Mouse (Mus musculus) sigmoid colon, adult 10 weeks (tissue): Measurements from ENCODE around the gene Nefh. TPM values are rescaled to one million over a fixed set of nuclear protein-coding genes. Genes with fewer than 3 reads are reported as not detected.

ENCODE experiments used
- polyA plus RNA-seq: library from polyadenylated mRNA; stranded (reverse); fragments of 350-450 nt; fragmentation: Illumina TruSeq; extraction: RNeasy Lipid Tissue Mini Kit (QIAGEN cat#74804); gene quantifications from one replicate; pipeline ENCODE4 v1.2.3, GENCODE M21; 2014; ENCODE audit warnings: low read depth, low replicate concordance

Nefh gene
- polyA plus RNA-seq, result 0.32 TPM

GRCm38 (mm10) chr11:4947813-4948174 is at the start of gene Nefh:
Nefh (minus strand) TSS chr11:4948064.

GRCm38 (mm10) chr11:4986695-4987486 is 39.0 kb upstream of the Nefh start, which contains the start of gene Ap1b1:
Ap1b1 (plus strand) TSS chr11:4986824.

GRCm38 (mm10) chr11:4894848-4895816 is 52.7 kb downstream of the Nefh start, which contains the start of gene Thoc5:
Thoc5 (plus strand) TSS chr11:4895320.

Other genes starting within 250 kb of the Nefh start
- 49.9 TPM for gene Uqcr10, start 243.7 kb downstream of the Nefh start, polyA plus RNA-seq
- gene Zmat5, start 243.4 kb downstream of the Nefh start, polyA plus RNA-seq, result not detected
- not detected for gene Cabp7, start 201.3 kb downstream of the Nefh start, polyA plus RNA-seq
- 118 TPM for gene Nf2, start 98.5 kb downstream of the Nefh start, polyA plus RNA-seq
- gene Nipsnap1, start 74.1 kb downstream of the Nefh start, polyA plus RNA-seq, result 40.5 TPM
- gene Thoc5, start 52.7 kb downstream of the Nefh start, polyA plus RNA-seq, result 8.1 TPM
- gene Ap1b1, start 38.8 kb upstream of the Nefh start, polyA plus RNA-seq, result 75.1 TPM
- gene Rasl10a, start 110.1 kb upstream of the Nefh start, polyA plus RNA-seq, result not detected
- gene Gas2l1, start 117.3 kb upstream of the Nefh start, polyA plus RNA-seq, result 3.5 TPM
- gene Rhbdd3, start 150.9 kb upstream of the Nefh start, polyA plus RNA-seq, result 0.44 TPM
- 377 TPM for gene Ewsr1, start 151.2 kb upstream of the Nefh start, polyA plus RNA-seq
- not detected for gene Emid1, start 204.2 kb upstream of the Nefh start, polyA plus RNA-seq